Comparison of ENCODE assay signal across 11 mouse cellular contexts in the genomic region with DNA sequence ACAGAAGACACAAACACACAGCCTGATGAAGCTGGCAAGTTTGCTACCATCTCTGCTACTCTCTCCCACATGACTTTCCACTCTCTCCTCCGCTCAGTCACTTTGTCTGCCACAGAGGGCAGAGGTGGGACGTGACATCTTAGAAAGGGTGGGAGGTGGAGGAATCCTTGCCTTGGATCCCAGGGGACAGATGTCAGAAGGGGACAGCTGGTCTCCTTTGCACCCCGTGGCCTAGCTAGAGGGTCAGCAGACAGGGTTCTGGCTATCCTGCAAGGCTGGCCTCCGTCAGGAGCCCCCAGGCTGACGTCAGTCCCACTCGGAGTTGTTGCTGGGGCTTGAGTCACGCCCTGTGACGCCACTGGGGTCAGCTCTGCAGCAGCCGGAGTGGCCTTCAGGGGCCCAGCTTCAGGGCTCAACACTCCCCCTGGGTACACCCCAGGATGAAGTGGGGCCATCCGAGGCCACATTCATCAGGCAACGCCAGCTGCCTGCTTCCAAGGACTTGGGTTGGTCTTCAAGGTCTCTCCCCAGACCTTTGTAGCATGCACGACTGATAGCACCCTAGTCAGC. TPM values are rescaled to one million over a fixed set of nuclear protein-coding genes. Genes with fewer than 3 reads are reported as not detected.
DNase-seq lines count a peak whose midpoint lies in the region; ATAC-seq and TF ChIP-seq lines count a peak whose summit lies in the region.
"Had no signal": no experiment of that assay in that cellular context is flagged by ENCODE, and none has a peak within 500 bp of the region (broad histone marks: within the 10 kb centered on the region; RNA-seq: fewer than 3 reads in every experiment).

No protein-coding gene starts in this region.

- intact Hi-C loops in heart, postnatal 25 days (cut with DNase I) = no loop called here

- no peaks in the 10 kb centered on the region for H3K9me3 ChIP-seq in heart, embryonic 16.5 days (replicated peaks; ENCODE audit: control insufficient read depth, low read length)
- H3K9me3 ChIP-seq: lung, embryonic 15.5 days had no signal

- no peak for TF ChIP-seq CTCF in thymus, adult 2 months (IDR thresholded peaks at IDR 0.05; ENCODE audit: borderline replicate concordance, control insufficient read depth, extremely low read depth, insufficient read depth, low read length, poor library complexity)

- H3K4me3 ChIP-seq in heart, embryonic 16.5 days (ENCODE audit: low read length) = no peak overlapping the region
- no peak overlapping the region for H3K4me3 ChIP-seq in thymus, adult 2 months (ENCODE audit: control insufficient read depth, insufficient read depth, low read length)
- H3K4me3 ChIP-seq: lung, embryonic 15.5 days had no signal

- H3K9ac ChIP-seq in heart, embryonic 16.5 days (ENCODE audit: low read length) = peak overlapping the region; percentile 37; the same call in 1 of the 2 replicates
- H3K9ac ChIP-seq: lung, embryonic 15.5 days had no signal

- 58% methylated on average over 12 of the region's 12 CpGs for WGBS in heart, embryonic 16.5 days
- 94% methylated on average over 12 of the region's 12 CpGs for WGBS in thymus, adult 2 months

- TF ChIP-seq POLR2A in thymus, adult 2 months (IDR thresholded peaks at IDR 0.05; ENCODE audit: control insufficient read depth, extremely low read depth, insufficient read depth, low read length, poor library complexity) = no peak

- no peak for ATAC-seq in heart, embryonic 16.5 days (replicated peaks; ENCODE audit: extremely low read depth, insufficient read depth, low FRiP score)
- ATAC-seq: forebrain, embryonic 14.5 days had no signal

- H3K36me3 ChIP-seq in heart, embryonic 16.5 days (ENCODE audit: control insufficient read depth, insufficient read depth) = peaks cover under 1% of the 10 kb centered on the region
- no peaks in the 10 kb centered on the region for H3K36me3 ChIP-seq in thymus, adult 2 months (ENCODE audit: control insufficient read depth, insufficient read depth, low read length)
- H3K36me3 ChIP-seq: lung, embryonic 15.5 days had no signal

- H3K27ac ChIP-seq in heart, embryonic 16.5 days (ENCODE audit: low read length) = no peak overlapping the region; the same call in 1 of the 2 replicates
- no peak overlapping the region for H3K27ac ChIP-seq in thymus, adult 2 months (ENCODE audit: control insufficient read depth, insufficient read depth, low read length)
- H3K27ac ChIP-seq: kidney, postnatal 0 days; lung, embryonic 15.5 days had no signal

- no peaks in the 10 kb centered on the region for H3K27me3 ChIP-seq in heart, embryonic 16.5 days (ENCODE audit: control insufficient read depth, insufficient read depth, low read length)
- no peaks in the 10 kb centered on the region for H3K27me3 ChIP-seq in thymus, adult 2 months (ENCODE audit: control insufficient read depth, insufficient read depth, low read length)
- H3K27me3 ChIP-seq: lung, embryonic 15.5 days had no signal

- DNase-seq in heart, postnatal 25 days (ENCODE audit: low spot score) = no peak
- DNase-seq in ovary, adult 18-20 months (ENCODE audit: low spot score) = peak; percentile 88
- no peak for DNase-seq in ovary, postnatal 10 days (ENCODE audit: low spot score)
- DNase-seq in heart, postnatal 4 days = peak; percentile 46
- DNase-seq in thymus, adult 2 months = no peak
- no peak for DNase-seq in right cerebral cortex, postnatal 36 days (ENCODE audit: low spot score in 2 of 2)

- peaks cover 7% of the 10 kb centered on the region for H3K4me1 ChIP-seq in heart, embryonic 16.5 days (ENCODE audit: control insufficient read depth, insufficient read depth, low read length)
- peaks cover 3% of the 10 kb centered on the region; the same call in 1 of the 2 replicates for H3K4me1 ChIP-seq in thymus, adult 2 months (replicated peaks; ENCODE audit: control insufficient read depth, insufficient read depth, low read length)

- H3K4me2 ChIP-seq in heart, embryonic 16.5 days (ENCODE audit: low read depth, low read length) = no peak overlapping the region
- H3K4me2 ChIP-seq: lung, embryonic 15.5 days; midbrain, embryonic 11.5 days had no signal

RNA-seq across cellular contexts. Expression of a gene that starts 4.6 kb away (rescaled TPM):
- 64.5 and 68.9 TPM in 2 replicates for polyA plus RNA-seq in heart, embryonic 16.5 days (2015; fragmentation: Nextera tagmentation; extraction: Ambion mirVana)
- 10 to 100 TPM; 21.5 to 25.0 TPM for total RNA-seq in heart, postnatal 25 days (2021)
- total RNA-seq in heart, postnatal 4 days (2021) = 10 to 100 TPM; 21.7 to 23.3 TPM
- 68.5 and 75.2 TPM in 2 replicates for polyA plus RNA-seq in thymus, adult 2 months (2012; rRNA removed)

RNA-seq across cellular contexts. Expression of a gene that starts 13.5 kb away (rescaled TPM):
- polyA plus RNA-seq in heart, embryonic 16.5 days (2015; fragmentation: Nextera tagmentation; extraction: Ambion mirVana) = 2.8 and 7.1 TPM in 2 replicates
- total RNA-seq in heart, postnatal 25 days (2021) = 1 to 10 TPM; 1.3 to 1.5 TPM
- 1 to 10 TPM; 4.3 to 4.6 TPM for total RNA-seq in heart, postnatal 4 days (2021)
- 0.55 and 0.88 TPM in 2 replicates for polyA plus RNA-seq in thymus, adult 2 months (2012; rRNA removed)
- polyA plus RNA-seq: midbrain, embryonic 11.5 days had no signal

RNA-seq across cellular contexts. Expression of a gene that starts 25.4 kb away (rescaled TPM):
- polyA plus RNA-seq in heart, embryonic 16.5 days (2015; fragmentation: Nextera tagmentation; extraction: Ambion mirVana) = 12.6 and 13.5 TPM in 2 replicates
- 1 to 10 TPM; 5.5 to 6.3 TPM for total RNA-seq in heart, postnatal 25 days (2021)
- 10 to 100 TPM; 48.1 to 49.6 TPM for total RNA-seq in heart, postnatal 4 days (2021)
- 164 TPM in 2 replicates for polyA plus RNA-seq in thymus, adult 2 months (2012; rRNA removed)

RNA-seq across cellular contexts. Expression of a gene that starts 55.5 kb away (rescaled TPM):
- polyA plus RNA-seq in heart, embryonic 16.5 days (2015; fragmentation: Nextera tagmentation; extraction: Ambion mirVana) = 3.1 and 3.4 TPM in 2 replicates
- total RNA-seq in heart, postnatal 25 days (2021) = 10 to 100 TPM in 1 of 2 experiments, 1 to 10 TPM in 1; 9.4 to 12.3 TPM
- total RNA-seq in heart, postnatal 4 days (2021) = 10 to 100 TPM; 13.9 to 15.1 TPM
- 10.2 and 15.4 TPM in 2 replicates for polyA plus RNA-seq in thymus, adult 2 months (2012; rRNA removed)

Comparison
In these comparisons a context has a peak if more than half of its experiments do, and no peak if none do; other contexts are left out.
1. DNase-seq: peak in ovary, adult 18-20 months (single experiment) and heart, postnatal 4 days (single experiment); none in heart, postnatal 25 days (single experiment), ovary, postnatal 10 days (single experiment), thymus, adult 2 months (single experiment) and right cerebral cortex, postnatal 36 days (0 of 2).
2. RNA of a gene that starts 25.4 kb away (total RNA-seq): 48.1 to 49.6 TPM in heart, postnatal 4 days; 5.5 to 6.3 TPM in heart, postnatal 25 days; every median in the first group is over 4 times any median in the second.